Mouse (Mus musculus) embryonic facial prominence, embryonic 14.5 days (tissue): Measurements from ENCODE around the gene Pls1. TPM values are rescaled to one million over a fixed set of nuclear protein-coding genes. Genes with fewer than 3 reads are reported as not detected.

Source experiments
- ATAC-seq: fragments of 200-750 bp; cut with Nextera tagmentation; 2 replicates; pipeline ENCODE4 v1.8.0; 2017; ENCODE audit warnings: low read depth, moderate number of reproducible peaks, moderate TSS enrichment
- DNase-seq: peaks from one replicate; pipeline ENCODE4 v3.0.0-alpha.2; 2015; ENCODE audit warnings: low spot score
- H3K27ac ChIP-seq: fragments of 300-500 bp; sonication (generic); replicated peaks from 2 replicates; pipeline ENCODE4 v1.5.1; 2014; ENCODE audit warnings: low read depth, mild to moderate bottlenecking, low read length, moderate library complexity
- H3K27me3 ChIP-seq: fragments of 300-500 bp; sonication (generic); replicated peaks from 2 replicates; pipeline ENCODE4 v1.6.1; 2014; ENCODE audit warnings: low read length; ENCODE audit not compliant: control insufficient read depth, insufficient read depth
- H3K36me3 ChIP-seq: fragments of 300-500 bp; sonication (generic); 2 replicates; pipeline ENCODE4 v1.6.1; 2014; ENCODE audit warnings: low read length, mixed read lengths; ENCODE audit not compliant: control insufficient read depth, insufficient read depth
- H3K4me1 ChIP-seq: fragments of 300-500 bp; sonication (generic); 2 replicates; pipeline ENCODE4 v1.6.1; 2014; ENCODE audit warnings: antibody characterized with exemption, low read length; ENCODE audit not compliant: control insufficient read depth, insufficient read depth
- H3K4me2 ChIP-seq: fragments of 300-500 bp; sonication (generic); 2 replicates; pipeline ENCODE4 v1.6.1; 2014; ENCODE audit warnings: low read depth, mild to moderate bottlenecking, low read length, moderate library complexity, mixed read lengths
- H3K4me3 ChIP-seq: fragments of 300-500 bp; sonication (generic); 2 replicates; pipeline ENCODE4 v1.5.1; 2014; ENCODE audit warnings: low read depth, mild to moderate bottlenecking, low read length
- H3K9ac ChIP-seq: fragments of 300-500 bp; sonication (generic); 2 replicates; pipeline ENCODE4 v1.6.1; 2014; ENCODE audit warnings: low read depth, mild to moderate bottlenecking, low read length, moderate library complexity, mixed read lengths
- H3K9me3 ChIP-seq: fragments of 300-500 bp; sonication (generic); 2 replicates; pipeline ENCODE4 v1.6.1; 2016; ENCODE audit warnings: low read length; ENCODE audit not compliant: control insufficient read depth
- WGBS: fragments of 180-500 bp; shearing (Covaris S2); extraction: QIAGEN DNeasy Blood & Tissue Kit; methylation state at CpG from one replicate; pipeline ENCODE4 v1.1.7; 2014; 5-methylcytosine and 5-hydroxymethylcytosine counted together
- polyA plus RNA-seq: library from polyadenylated mRNA; unstranded; fragments of >200 nt; fragmentation: Nextera tagmentation; extraction: Ambion mirVana; gene quantifications from 2 replicates; pipeline ENCODE4 v1.2.1, GENCODE M21; 2014

Pls1 gene
- polyA plus RNA-seq, result 5.5 and 6.4 TPM in 2 replicates

GRCm38 (mm10) chr9:95844825-95845460 is at the start of gene Pls1:
Pls1 (minus strand) TSS chr9:95845311.
- no peaks in the 10 kb centered on the region; the same call in 1 of the 2 replicates for H3K27me3 ChIP-seq
- 1% methylated on average over 39 of the region's 46 CpGs for WGBS
- ATAC-seq, result peak; percentile 95

GRCm38 (mm10) chr9:95882751-95883150 is 37.6 kb upstream of the Pls1 start:
- WGBS, result 94% methylated on average over 2 of the region's 2 CpGs
- no peak overlapping the region for H3K27ac ChIP-seq
- H3K9me3 ChIP-seq, result no peaks in the 10 kb centered on the region
- H3K4me1 ChIP-seq, result no peaks in the 10 kb centered on the region
- ATAC-seq, result no peak
- H3K4me3 ChIP-seq, result no peak overlapping the region
- no peaks in the 10 kb centered on the region for H3K27me3 ChIP-seq
- peaks cover 46% of the 10 kb centered on the region for H3K36me3 ChIP-seq
- no peak overlapping the region for H3K9ac ChIP-seq
- H3K4me2 ChIP-seq, result no peak overlapping the region
- DNase-seq, result no peak

More at GRCm38 (mm10) chr9:95844825-95845460, at the start of gene Pls1:
- no peaks in the 10 kb centered on the region for H3K9me3 ChIP-seq
- H3K9ac ChIP-seq, result peak within 1 kb of the TSS; percentile 69
- no peak within 1 kb of the TSS for H3K27ac ChIP-seq
- peak within 1 kb of the TSS; percentile 98 for H3K4me2 ChIP-seq
- H3K4me1 ChIP-seq, result no peaks in the 10 kb centered on the region; the same call in 1 of the 2 replicates
- peak; percentile 82 for DNase-seq
- peak within 1 kb of the TSS; percentile 61 for H3K4me3 ChIP-seq
- no peaks in the 10 kb centered on the region for H3K36me3 ChIP-seq

- Histone ChIP-seq H3K4me3 (no peak overlapping the region), H3K27me3 (no peaks in the 10 kb centered on the region), H3K4me2 (no peak overlapping the region), H3K27ac (no peak overlapping the region), H3K9ac (no peak overlapping the region), H3K36me3 (peaks cover 30% of the 10 kb centered on the region; the same call in 1 of the 2 replicates), H3K4me1 (no peaks in the 10 kb centered on the region), H3K9me3 (no peaks in the 10 kb centered on the region)
- DNase-seq, result no peak
- no peak for ATAC-seq
- WGBS, result 92% methylated on average over 5 of the region's 5 CpGs
Observed at GRCm38 (mm10) chr9:95878246-95878645, 33.1 kb upstream of the Pls1 start.

DNA sequence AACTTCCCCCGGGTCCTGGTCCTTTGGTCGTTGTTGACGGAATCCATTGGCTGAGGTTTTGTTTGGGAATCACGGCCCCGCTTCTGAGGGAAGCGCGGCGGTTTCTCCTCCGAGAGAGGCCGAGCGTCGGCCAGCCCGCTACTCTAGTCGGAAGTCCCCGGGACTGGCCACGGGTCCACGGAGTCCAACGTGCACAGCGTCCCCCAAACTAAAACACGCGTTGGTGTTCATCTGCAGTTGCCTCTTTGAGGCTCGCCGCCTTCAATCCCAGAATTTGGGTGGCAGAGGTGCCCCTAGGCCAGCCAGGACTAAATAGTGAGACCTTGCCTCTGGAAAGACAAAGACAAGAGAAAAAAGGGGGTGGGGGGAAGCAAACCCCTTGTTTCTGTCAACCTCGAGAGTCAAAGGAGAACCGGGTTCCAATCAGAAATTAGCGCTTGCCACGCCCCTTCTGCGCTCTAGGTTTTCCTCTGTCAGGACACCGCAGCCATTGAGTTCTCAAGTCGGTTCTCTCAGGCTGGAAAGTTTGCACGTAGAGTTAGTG is 13.0 kb upstream of the Pls1 start:
- H3K4me2 ChIP-seq, result peak overlapping the region; percentile 68
- 0% methylated on average over 31 of the region's 31 CpGs for WGBS
- ATAC-seq (peak; percentile 30), DNase-seq (peak; percentile 85)
- H3K27me3 ChIP-seq, result no peaks in the 10 kb centered on the region
- H3K9ac ChIP-seq, result peak overlapping the region; percentile 86
- no peaks in the 10 kb centered on the region for H3K4me1 ChIP-seq
- peaks cover 8% of the 10 kb centered on the region; the same call in 1 of the 2 replicates for H3K36me3 ChIP-seq
- peak overlapping the region; percentile 74; the same call in 1 of the 2 replicates for H3K27ac ChIP-seq
- H3K4me3 ChIP-seq, result peak overlapping the region; percentile 89
- no peaks in the 10 kb centered on the region for H3K9me3 ChIP-seq

GRCm38 (mm10) chr9:95857414-95858026 is 12.4 kb upstream of the Pls1 start, which contains the start of gene Atr:
Atr (plus strand) TSS chr9:95857597.
- Histone ChIP-seq H3K4me3 (peak within 1 kb of the TSS; percentile 89), H3K36me3 (peaks cover 2% of the 10 kb centered on the region; the same call in 1 of the 2 replicates), H3K27ac (peak within 1 kb of the TSS; percentile 74), H3K4me2 (peak within 1 kb of the TSS; percentile 68), H3K27me3 (no peaks in the 10 kb centered on the region), H3K9me3 (no peaks in the 10 kb centered on the region), H3K4me1 (no peaks in the 10 kb centered on the region), H3K9ac (peak within 1 kb of the TSS; percentile 86)
- under 1% methylated on average over 26 of the region's 69 CpGs for WGBS
- peak; percentile 90 for ATAC-seq
- DNase-seq, result peak; percentile 95

DNA sequence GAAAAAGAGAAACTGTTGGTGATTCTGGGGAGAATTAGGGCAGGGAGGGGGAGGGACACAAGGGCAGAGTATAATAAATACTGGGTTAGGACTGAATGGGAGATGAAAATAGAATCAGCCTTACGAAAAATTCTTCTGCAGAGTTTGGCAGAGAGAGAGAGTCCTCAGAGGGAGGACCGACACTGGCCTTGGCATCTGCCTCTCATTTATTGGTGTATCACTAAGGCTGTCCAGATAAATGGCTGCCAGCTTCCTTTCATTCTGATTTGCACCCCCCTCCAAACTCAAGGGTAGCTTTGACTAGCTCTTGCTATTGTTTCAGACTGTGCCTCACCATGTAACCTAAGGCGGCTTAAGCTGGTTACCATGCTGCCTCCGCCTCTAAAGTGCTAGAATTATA is 10.9 kb upstream of the Pls1 start:
- Histone ChIP-seq H3K36me3 (no peaks in the 10 kb centered on the region), H3K27me3 (no peaks in the 10 kb centered on the region), H3K9me3 (no peaks in the 10 kb centered on the region), H3K27ac (no peak overlapping the region), H3K4me2 (no peak overlapping the region), H3K4me1 (no peaks in the 10 kb centered on the region), H3K9ac (no peak overlapping the region), H3K4me3 (no peak overlapping the region)
- ATAC-seq (no peak), DNase-seq (no peak)
- 91% methylated on average over 4 of the region's 4 CpGs for WGBS

DNA sequence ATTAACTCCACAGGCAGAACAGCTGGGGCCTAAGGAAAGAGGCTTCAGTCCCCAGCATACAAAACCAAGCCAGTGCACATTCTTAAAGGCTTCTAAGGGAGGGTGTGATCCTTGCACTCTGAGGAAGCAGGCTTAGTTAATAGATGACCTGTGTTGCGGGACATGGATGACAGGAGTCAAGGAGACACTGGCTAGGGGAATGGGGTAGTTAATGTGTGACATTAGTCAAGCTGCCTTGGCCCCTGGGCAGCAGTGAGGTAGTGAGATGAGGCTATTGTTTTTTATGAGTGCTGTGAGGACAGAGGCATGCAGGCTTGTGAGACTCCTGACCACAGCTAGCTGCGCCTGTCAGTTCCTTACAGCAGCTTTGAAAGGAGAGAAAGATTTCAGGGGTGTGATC is 9.8 kb upstream of the Pls1 start:
- no peaks in the 10 kb centered on the region for H3K9me3 ChIP-seq
- H3K4me1 ChIP-seq, result no peaks in the 10 kb centered on the region
- H3K36me3 ChIP-seq, result no peaks in the 10 kb centered on the region
- H3K27ac ChIP-seq, result no peak overlapping the region
- no peak overlapping the region for H3K4me3 ChIP-seq
- ATAC-seq (no peak), DNase-seq (no peak)
- 72% methylated on average over 2 of the region's 2 CpGs for WGBS
- H3K27me3 ChIP-seq, result no peaks in the 10 kb centered on the region
- H3K4me2 ChIP-seq, result no peak overlapping the region
- H3K9ac ChIP-seq, result no peak overlapping the region

DNA sequence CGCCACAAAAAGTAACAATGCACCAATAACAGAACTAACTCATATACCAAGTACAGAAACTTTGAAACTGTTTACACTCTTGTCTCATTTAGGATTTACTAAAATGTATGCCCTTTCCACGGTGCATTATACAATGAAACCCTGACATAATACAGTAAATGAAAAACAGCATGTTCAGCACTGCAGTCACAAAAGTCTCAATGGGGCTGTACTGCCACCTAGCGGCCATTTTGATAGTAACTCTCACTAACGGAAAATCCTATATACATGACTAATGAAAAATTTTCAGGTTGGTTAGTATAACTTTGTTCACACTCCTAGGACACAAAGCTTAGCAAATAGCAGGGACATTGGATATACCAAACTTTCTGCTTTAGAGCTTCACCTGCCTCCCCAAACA is 7.8 kb upstream of the Pls1 start:
- DNase-seq, result peak; percentile 87
- 20% methylated on average over 4 of the region's 4 CpGs for WGBS
- no peaks in the 10 kb centered on the region for H3K9me3 ChIP-seq
- no peaks in the 10 kb centered on the region for H3K36me3 ChIP-seq
- no peaks in the 10 kb centered on the region for H3K27me3 ChIP-seq
- H3K9ac ChIP-seq, result no peak overlapping the region
- peak; percentile 41; the same call in 1 of the 2 replicates for ATAC-seq
- no peaks in the 10 kb centered on the region for H3K4me1 ChIP-seq
- no peak overlapping the region for H3K4me3 ChIP-seq
- no peak overlapping the region for H3K4me2 ChIP-seq
- no peak overlapping the region for H3K27ac ChIP-seq
